Mouse (Mus musculus): ENCODE measurements around the gene Sephs2.

Gene Sephs2

GRCm38 (mm10) chr7:127233368-127233749, 40.5 kb downstream of the Sephs2 start:
- DNase-seq (ENCODE audit: low spot score in 2 of 2): no peak

- peak; percentile 75 to 88 for DNase-seq (ENCODE audit: low spot score in 2 of 2)
Observed at GRCm38 (mm10) chr7:127232622-127233367, 41.1 kb downstream of the Sephs2 start, which contains the start of the genes Zfp553 and Sept1. TSS of gene Zfp553 (plus strand) at chr7:127233061. TSS of gene Sept1 (minus strand) at chr7:127233130.

- no peak for DNase-seq (ENCODE audit: low spot score in 2 of 2)
Observed at GRCm38 (mm10) chr7:127231826-127232621, 41.8 kb downstream of the Sephs2 start.

GRCm38 (mm10) chr7:127231376-127231775, 42.5 kb downstream of the Sephs2 start:
- DNase-seq (ENCODE audit: low spot score in 2 of 2): no peak

GRCm38 (mm10) chr7:127228615-127229303, 45.1 kb downstream of the Sephs2 start:
- peak in 1 of 2 experiments; percentile 65 for DNase-seq (ENCODE audit: low spot score in 2 of 2)

GRCm38 (mm10) chr7:127225147-127225995, 48.5 kb downstream of the Sephs2 start:
- no peak for DNase-seq (ENCODE audit: low spot score in 2 of 2)

GRCm38 (mm10) chr7:127224616-127225015, 49.2 kb downstream of the Sephs2 start:
- no peak for DNase-seq (ENCODE audit: low spot score in 2 of 2)

- no peak for DNase-seq (ENCODE audit: low spot score in 2 of 2)
Observed at GRCm38 (mm10) chr7:127223515-127224478, 50.1 kb downstream of the Sephs2 start.

GRCm38 (mm10) chr7:127223106-127223505, 50.7 kb downstream of the Sephs2 start:
- DNase-seq (ENCODE audit: low spot score in 2 of 2): no peak

All from urinary bladder, adult 18-20 months (tissue).